Comparison of ENCODE assay signal across 9 mouse cellular contexts in genomic region chr4:155189711-155190139, GRCm38 (mm10). TPM values are rescaled to one million over a fixed set of nuclear protein-coding genes. Genes with fewer than 3 reads are reported as not detected.
DNase-seq lines count a peak whose midpoint lies in the region; ATAC-seq and TF ChIP-seq lines count a peak whose summit lies in the region.
"Had no signal": no experiment of that assay in that cellular context is flagged by ENCODE, and none has a peak within 500 bp of the region (broad histone marks: within the 10 kb centered on the region; RNA-seq: fewer than 3 reads in every experiment).

No protein-coding gene starts in this region.

- DNase-seq in adrenal gland, postnatal 14 days: peak; percentile 65
- no peak for DNase-seq in adrenal gland, postnatal 25 days
- DNase-seq in R1 (ENCODE audit: low read depth, low spot score): peak; percentile 74
- peak; percentile 48 for DNase-seq in heart, postnatal 0 days (ENCODE audit: low spot score)
- no peak for DNase-seq in lung, embryonic 14.5 days
- DNase-seq in thymus, adult 18-20 months: no peak
- DNase-seq in layer of hippocampus, postnatal 25 days (ENCODE audit: extremely low spot score in 1 of 2, low spot score in 1 of 2): no peak
- no peak for DNase-seq in layer of hippocampus, postnatal 14 days (ENCODE audit: low spot score in 2 of 2)

- H3K27ac ChIP-seq in heart, postnatal 0 days (ENCODE audit: low read depth): peak overlapping the region; percentile 46; the same call in 1 of the 2 replicates
- peak overlapping the region; percentile 24; the same call in 1 of the 2 replicates for H3K27ac ChIP-seq in lung, embryonic 14.5 days (ENCODE audit: low read depth)
- H3K27ac ChIP-seq: macrophage had no signal

- no peak overlapping the region for H3K4me3 ChIP-seq in heart, postnatal 0 days (ENCODE audit: low read depth, low read length)
- H3K4me3 ChIP-seq in lung, embryonic 14.5 days (ENCODE audit: low read depth, low read length): no peak overlapping the region

- 0 out of 2 replicates have a peak overlapping the region, but pooled peaks have one; percentile 17 for H3K9ac ChIP-seq in heart, postnatal 0 days (replicated peaks; ENCODE audit: low read depth, low read length)
- H3K9ac ChIP-seq in lung, embryonic 14.5 days: no peak overlapping the region

- H3K4me2 ChIP-seq in heart, postnatal 0 days (ENCODE audit: low read depth, low read length): no peak overlapping the region
- H3K4me2 ChIP-seq in lung, embryonic 14.5 days: no peak overlapping the region

- no peaks in the 10 kb centered on the region for H3K9me3 ChIP-seq in heart, postnatal 0 days (replicated peaks; ENCODE audit: control insufficient read depth, low read length)
- no peaks in the 10 kb centered on the region for H3K9me3 ChIP-seq in lung, embryonic 14.5 days (ENCODE audit: low read depth, low read length)

- ATAC-seq in heart, postnatal 0 days (ENCODE audit: insufficient read depth, low read depth): peak; percentile 77
- ATAC-seq in lung, embryonic 14.5 days (ENCODE audit: insufficient read depth): no peak

- 18% methylated on average over 4 of the region's 4 CpGs for WGBS in heart, postnatal 0 days
- 16% methylated on average over 4 of the region's 4 CpGs for WGBS in lung, embryonic 14.5 days

- peak; percentile 56 for TF ChIP-seq CTCF in heart, postnatal 0 days (IDR thresholded peaks at IDR 0.05; ENCODE audit: low read depth)
- TF ChIP-seq CTCF in lung, embryonic 14.5 days (IDR thresholded peaks at IDR 0.05; ENCODE audit: low read depth): peak; percentile 29

- H3K4me1 ChIP-seq in heart, postnatal 0 days (ENCODE audit: control insufficient read depth, insufficient read depth): peaks cover 74% of the 10 kb centered on the region
- H3K4me1 ChIP-seq in lung, embryonic 14.5 days (ENCODE audit: insufficient read depth): peaks cover 41% of the 10 kb centered on the region

- no peaks in the 10 kb centered on the region for H3K27me3 ChIP-seq in heart, postnatal 0 days (ENCODE audit: control insufficient read depth, insufficient read depth, low read length)
- no peaks in the 10 kb centered on the region for H3K27me3 ChIP-seq in lung, embryonic 14.5 days (ENCODE audit: insufficient read depth, low read length)

- no peak for TF ChIP-seq EP300 in heart, postnatal 0 days (IDR thresholded peaks at IDR 0.05; ENCODE audit: low read depth)

- H3K36me3 ChIP-seq in heart, postnatal 0 days (replicated peaks; ENCODE audit: control insufficient read depth, insufficient read depth, low read length): no peaks in the 10 kb centered on the region; the same call in 1 of the 2 replicates
- peaks cover 10% of the 10 kb centered on the region for H3K36me3 ChIP-seq in lung, embryonic 14.5 days (ENCODE audit: insufficient read depth)

RNA-seq across cellular contexts. Expression of gene Ski, which starts 32.7 kb away (rescaled TPM):
- 66.2 and 70.1 TPM in 2 replicates for total RNA-seq in adrenal gland, postnatal 14 days (2021)
- 73.5 and 93.3 TPM in 2 replicates for total RNA-seq in adrenal gland, postnatal 25 days (2021)
- total RNA-seq in heart, postnatal 0 days (2014; rRNA removed; ENCODE audit: low replicate concordance): 53.2 and 60.6 TPM in 2 replicates
- polyA plus RNA-seq in heart, postnatal 0 days (2015; fragmentation: Nextera tagmentation; extraction: Ambion mirVana): 7.7 and 9.3 TPM in 2 replicates
- 23.7 and 25.8 TPM in 2 replicates for polyA plus RNA-seq in lung, embryonic 14.5 days (2014; fragmentation: Nextera tagmentation; extraction: Ambion mirVana)
- total RNA-seq in layer of hippocampus, postnatal 25 days (2021): 100 to 1,000 TPM; 119 to 129 TPM
- total RNA-seq in layer of hippocampus, postnatal 14 days (2021): 100 to 1,000 TPM; 115 to 117 TPM

RNA-seq across cellular contexts. Expression of gene Faap20, which starts 59.9 kb away (rescaled TPM):
- 39.4 and 43.1 TPM in 2 replicates for total RNA-seq in adrenal gland, postnatal 14 days (2021)
- 45.9 and 55.2 TPM in 2 replicates for total RNA-seq in adrenal gland, postnatal 25 days (2021)
- 45.8 and 69.2 TPM in 2 replicates for total RNA-seq in heart, postnatal 0 days (2014; rRNA removed; ENCODE audit: low replicate concordance)
- polyA plus RNA-seq in heart, postnatal 0 days (2015; fragmentation: Nextera tagmentation; extraction: Ambion mirVana): 48.1 and 51.0 TPM in 2 replicates
- 81.2 and 83.9 TPM in 2 replicates for polyA plus RNA-seq in lung, embryonic 14.5 days (2014; fragmentation: Nextera tagmentation; extraction: Ambion mirVana)
- 10 to 100 TPM; 29.2 to 36.6 TPM for total RNA-seq in layer of hippocampus, postnatal 25 days (2021)
- total RNA-seq in layer of hippocampus, postnatal 14 days (2021): 10 to 100 TPM; 24.2 to 24.5 TPM

Comparison
In these comparisons a context has a peak if more than half of its experiments do, and no peak if none do; other contexts are left out.
1. DNase-seq: peak in adrenal gland, postnatal 14 days (single experiment), R1 (single experiment) and heart, postnatal 0 days (single experiment); none in adrenal gland, postnatal 25 days (single experiment), lung, embryonic 14.5 days (single experiment), thymus, adult 18-20 months (0 of 2), layer of hippocampus, postnatal 25 days (0 of 2) and layer of hippocampus, postnatal 14 days (0 of 2).